Mouse (Mus musculus) right cerebral cortex, postnatal 25 days (tissue): ENCODE results near the gene Camk1d.
"Not testable (repeated sequence)": the region's sequence is repeated elsewhere in the genome, so short reads cannot be mapped to it uniquely, and the experiment has no call there.

ENCODE experiments used
- DNase-seq: peaks from one replicate; pipeline ENCODE4 v3.0.0; 2022

Gene Camk1d

DNA sequence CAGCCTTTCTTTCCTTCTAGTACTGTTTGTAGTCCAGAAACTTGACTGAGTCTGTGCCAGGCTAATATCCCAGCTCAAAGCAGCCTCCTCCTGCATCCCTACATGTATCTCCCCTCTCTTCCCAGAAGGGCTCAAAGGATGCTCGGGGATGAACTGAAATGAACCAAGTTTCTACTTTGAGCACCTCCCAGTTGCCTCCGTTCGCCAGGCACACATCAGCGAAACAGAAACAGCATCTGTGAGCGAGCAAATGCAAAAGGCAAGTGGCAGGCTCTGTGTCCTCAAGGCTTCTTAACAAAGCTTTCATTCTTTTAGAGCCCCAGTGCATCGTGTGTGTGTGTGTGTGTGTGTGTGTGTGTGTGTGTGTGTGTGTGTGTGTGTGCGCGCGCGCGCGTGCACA is 409.9 kb downstream of the Camk1d start:
- no peak for DNase-seq

DNA sequence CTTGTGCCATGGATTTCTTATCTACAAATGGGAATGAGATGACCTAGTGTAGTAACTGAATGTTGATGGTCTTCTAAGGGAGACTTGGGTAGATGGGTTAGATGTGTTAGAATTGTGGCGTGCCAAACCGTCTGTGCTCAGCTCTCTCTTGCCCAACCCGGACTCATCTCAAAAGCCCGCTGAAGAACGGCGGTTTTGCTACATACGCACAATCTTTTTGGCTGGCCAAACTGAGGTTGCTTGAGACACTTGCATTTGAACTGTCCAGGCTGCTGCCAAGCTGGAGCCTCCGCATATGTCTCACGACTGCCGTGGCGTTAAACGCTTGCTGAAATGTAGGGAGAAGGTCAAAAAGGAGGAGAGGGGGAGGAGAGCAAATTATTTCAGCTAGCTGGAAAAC is 413.0 kb downstream of the Camk1d start:
- no peak for DNase-seq

DNA sequence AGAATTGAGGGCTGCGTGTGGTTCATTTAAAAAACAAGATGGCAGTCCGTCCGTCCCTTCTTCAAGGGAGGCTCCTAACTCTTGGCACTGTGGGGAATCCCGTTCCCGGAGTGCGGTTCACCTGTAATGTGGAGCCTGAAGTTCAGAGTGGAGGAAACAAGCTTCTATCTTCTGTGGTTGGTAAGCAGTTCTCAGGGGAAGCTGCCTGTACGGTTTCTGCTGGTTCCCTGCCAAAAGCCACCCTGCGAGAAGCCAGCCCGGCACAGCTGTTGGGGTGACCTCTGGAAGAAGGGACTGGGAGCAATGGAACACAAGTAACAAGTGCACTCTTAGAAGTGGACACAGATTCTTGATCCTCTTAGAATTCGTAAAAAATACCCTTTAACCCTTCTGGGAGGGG is 416.2 kb downstream of the Camk1d start:
- DNase-seq, result no peak

DNA sequence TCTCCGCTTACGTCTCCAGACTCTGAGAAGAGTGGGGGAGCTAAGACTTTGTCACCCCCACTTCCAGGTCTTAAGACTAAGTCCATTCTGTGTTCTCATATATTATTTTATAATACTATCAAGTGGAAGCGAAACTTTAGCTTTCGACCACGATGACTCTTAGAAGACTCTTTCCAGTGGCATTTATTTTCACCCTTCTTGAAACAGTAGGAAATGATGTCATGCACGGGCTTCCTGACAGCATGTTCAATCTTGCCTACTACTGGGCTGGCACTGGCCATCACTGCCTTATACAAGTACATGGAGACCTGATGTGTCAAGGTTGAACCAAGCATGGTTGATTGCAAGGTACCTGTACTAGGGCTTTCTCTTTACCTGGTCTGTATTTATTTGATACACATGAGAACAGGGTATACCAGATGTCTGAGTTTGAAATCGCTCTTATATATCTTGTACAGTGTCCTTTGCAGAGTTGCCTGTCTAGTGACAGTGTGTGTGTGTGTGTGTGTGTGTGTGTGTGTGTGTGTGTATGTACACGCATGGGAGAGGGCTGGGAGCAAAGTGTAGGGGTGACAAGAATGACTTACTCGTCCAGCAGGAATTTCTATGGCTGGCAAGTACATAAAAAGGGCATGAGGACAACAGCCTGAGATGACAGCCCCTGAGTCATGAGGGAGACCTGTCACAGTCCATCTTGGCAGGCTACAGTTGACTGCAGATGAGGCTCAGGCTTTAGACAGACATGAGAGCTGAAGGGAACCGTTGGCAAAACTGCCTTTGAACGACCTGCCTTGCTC is 417.4 kb downstream of the Camk1d start:
- DNase-seq, result no peak

DNA sequence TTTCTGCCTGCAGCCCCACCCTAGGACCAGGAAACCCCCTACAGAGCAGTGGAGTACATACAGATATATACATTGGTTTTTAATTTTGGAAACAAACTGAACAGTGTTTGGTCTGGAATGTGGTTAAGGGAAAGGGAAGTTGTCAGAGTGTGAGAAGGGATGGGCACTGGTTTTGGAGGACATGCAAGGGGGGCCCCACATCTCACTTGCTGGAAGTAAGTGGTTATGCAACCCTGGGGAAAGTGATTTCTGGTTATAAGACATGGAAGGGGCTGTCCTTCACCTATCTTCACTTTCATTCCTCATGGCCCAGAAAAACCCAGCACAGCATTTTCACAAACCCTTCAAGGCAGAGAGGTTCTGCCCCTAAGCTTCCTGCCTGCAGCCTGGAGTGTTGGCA is 419.2 kb downstream of the Camk1d start:
- DNase-seq, result no peak

DNA sequence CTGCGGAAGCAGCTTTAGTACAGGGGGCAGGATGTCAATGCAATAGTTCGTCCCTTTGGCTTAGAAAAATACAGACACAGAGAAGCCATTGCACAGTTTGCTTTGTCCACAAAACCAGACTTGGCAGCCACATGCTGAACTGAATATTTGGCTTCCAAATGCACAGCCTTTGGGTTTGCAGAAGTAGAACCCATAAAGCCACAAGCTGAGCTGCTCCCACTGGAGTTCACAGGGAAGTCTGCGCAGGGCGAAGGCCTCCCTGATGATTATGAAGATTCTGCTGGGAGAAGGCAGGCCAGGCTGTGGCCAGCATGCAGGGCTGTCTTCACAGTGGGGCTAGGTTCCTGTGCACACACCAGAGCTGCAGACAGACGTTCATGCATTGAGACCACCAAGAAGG is 419.9 kb downstream of the Camk1d start:
- no peak for DNase-seq

DNA sequence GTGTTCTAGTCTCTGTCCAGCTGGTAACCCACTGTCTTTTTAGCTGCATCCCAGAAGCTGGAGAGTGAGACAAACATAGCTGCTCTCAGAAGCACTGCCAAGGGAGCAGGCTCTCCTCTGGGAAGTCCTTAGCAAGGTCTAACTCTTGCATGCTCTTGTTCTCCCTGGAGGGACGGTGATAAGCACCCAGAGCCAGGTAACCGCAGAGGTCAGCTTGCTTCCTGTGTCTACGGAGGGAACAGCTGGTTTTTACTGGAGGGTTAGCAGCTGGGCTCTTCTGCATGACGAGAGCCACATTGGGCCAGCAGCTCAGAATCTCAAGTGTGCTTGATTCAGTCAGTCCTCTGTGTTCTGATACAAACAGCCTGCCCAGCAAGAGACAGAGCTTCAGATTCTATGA is 425.7 kb downstream of the Camk1d start:
- DNase-seq, result no peak

DNA sequence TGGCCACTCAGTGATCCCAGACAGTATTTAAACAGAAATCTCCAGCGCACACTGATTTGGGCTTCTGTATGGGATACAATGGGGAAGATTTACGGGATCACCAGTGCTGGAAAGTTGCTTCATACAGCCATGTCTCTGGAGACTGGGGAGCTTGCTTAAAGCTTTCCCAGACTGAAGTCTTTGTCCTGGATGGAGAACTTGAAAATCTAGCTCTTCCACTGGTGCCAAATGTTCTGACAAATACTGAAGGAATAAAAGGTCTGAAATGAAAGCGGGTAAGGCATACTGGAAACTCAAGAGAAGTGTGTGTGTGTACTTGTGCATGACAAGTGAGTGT is 427.3 kb downstream of the Camk1d start:
- no peak for DNase-seq

DNA sequence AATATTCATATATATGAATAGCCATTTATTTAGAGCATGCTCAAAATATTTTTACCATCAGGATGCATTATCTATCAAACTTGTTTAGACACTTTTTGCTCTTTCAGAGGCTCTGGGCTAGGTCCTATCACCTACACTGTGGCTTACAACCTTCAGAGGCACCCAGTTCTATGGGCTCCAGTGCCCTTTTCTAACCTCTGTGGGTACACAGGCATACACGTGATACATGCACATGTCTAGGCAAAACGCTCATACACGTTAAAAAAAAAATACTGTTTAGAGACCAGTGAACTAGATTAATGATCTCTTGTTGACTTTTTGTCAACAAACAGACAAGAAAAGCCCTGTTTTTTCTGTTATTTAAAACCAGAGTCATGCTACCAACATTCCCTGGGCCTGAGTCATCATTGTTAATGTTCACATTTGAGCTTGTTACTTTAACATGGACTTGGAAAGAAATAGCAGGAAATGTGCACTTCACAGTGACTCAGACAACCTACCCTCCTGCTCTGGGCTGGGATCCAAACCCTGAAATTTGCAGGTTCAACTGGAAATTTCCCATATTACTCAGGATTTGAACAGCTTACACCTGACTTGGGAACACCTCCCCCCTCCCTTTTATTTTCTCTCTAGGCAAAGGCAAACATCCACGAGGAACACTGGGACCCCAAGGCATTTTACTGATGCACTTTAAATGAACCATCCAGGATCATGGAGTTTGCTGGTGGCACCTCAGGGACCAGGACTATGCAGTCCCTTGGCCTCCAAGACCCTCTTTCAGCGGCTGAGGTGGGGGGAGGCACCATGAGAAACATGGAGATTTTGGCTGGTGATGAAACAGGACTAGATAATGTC is 427.9 kb downstream of the Camk1d start:
- DNase-seq, result no peak

DNA sequence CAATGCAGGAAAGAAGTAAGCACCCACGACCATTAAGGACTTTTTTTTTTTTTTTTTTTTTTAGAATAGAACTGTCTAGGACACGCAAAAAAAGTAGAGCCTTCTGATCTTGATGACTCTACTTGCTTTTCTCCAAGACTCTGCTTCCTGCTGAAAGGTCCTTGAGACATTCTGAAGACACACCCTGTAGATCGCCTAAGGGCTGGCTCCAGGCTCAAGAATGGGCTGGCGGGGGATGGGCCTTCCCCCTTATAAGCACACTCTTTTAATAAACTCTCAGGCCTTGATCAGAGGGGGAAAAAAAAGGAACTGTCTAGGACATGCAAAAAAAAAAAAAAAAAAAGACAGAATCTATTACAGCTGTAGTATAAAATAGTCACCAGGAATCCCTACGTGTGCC is 430.0 kb downstream of the Camk1d start:
- DNase-seq, result no peak

DNA sequence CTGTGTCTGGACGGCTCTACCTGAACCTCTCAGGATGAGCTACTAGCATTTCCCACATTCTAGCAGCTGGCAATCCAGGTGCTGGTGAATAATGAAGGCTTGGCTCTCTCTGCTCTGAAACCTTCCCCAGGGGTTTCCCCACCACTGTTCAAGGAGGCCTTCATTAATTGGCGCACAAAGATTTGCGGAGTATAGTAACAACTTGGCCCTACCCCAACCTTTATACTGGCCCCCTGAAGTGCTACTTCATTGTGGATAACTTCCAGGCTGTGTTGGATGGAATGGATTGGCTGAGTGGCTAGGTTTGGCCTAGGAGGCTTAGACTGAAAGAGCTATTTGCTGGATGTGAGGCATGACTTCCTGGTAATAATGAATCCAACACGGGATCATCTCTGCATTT is 431.7 kb downstream of the Camk1d start:
- no peak for DNase-seq

DNA sequence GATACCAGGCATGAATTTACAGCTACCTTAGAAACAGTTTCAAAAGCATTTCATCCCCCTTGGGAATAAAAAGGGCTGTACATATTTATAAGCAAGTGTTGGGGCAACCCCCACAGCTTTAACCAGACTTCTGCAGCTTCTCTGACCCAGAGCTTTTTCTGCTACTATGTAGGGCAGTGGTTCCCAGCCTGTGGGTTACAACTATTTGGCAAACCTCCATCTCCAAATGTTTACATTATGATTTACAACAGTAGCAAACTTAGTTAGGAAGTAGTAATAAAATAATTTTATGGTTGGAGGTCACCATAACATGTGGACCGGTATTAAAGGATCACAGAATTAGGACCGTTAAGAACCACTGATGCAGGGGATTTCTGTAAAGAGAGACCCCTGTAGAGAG is 446.3 kb downstream of the Camk1d start:
- no peak for DNase-seq

DNA sequence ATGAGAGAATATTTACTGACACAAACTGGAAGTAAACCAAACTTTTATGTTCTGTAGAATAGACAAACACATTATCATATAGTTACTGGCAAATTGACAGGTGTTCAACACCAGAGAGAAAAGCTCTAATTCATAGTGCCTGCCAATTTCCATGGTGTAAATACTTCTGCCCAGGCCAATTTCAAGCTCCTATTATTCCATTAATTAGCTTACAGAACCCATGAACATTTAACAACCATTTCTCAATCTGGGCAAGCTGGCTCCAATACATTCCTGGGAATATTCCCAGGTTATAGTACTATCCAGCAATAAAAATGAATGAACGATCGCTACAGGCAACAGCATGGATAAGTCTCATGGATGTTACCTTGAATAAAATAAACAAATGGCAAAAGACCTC is 452.0 kb downstream of the Camk1d start:
- DNase-seq, result no peak

DNA sequence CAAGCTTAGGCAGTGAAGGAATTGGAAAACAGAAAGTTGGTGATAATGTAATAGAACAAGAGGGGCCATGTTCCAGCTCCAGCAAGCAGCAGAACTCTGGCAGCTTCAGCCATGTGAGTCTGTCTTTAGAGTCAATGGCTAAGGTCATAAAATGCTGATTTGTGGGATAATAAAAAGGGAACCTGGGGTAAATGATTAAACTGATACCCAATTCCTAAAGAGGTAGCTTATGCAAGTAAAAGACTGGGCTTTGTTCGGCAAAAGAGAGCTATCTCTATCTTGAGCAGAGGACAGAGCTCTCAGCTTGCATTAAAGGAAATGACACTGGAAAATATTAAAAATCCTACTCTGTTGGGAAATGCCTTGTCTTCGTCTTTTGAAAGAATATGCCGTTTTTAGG is 456.1 kb downstream of the Camk1d start:
- DNase-seq, result no peak

DNA sequence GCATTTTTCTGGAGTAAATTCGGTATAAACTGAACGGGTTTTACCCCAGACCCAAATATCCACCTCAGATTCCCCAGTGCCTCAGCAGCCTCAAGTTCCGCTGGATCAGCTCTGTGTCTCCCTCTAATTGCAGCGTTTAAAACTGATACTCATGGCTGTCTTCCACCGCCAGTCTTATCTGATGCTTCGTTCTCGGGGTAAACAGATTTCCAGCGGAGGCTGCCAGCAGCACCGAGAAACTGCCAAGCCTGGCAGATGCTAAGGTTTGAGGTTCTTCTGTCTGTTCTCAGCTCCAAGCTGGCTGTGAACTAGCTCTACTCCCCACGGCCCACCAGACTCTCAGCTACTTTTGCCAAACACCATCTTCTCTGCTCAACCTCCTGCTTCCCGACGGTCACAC is 464.3 kb downstream of the Camk1d start:
- DNase-seq, result peak; percentile 83

DNA sequence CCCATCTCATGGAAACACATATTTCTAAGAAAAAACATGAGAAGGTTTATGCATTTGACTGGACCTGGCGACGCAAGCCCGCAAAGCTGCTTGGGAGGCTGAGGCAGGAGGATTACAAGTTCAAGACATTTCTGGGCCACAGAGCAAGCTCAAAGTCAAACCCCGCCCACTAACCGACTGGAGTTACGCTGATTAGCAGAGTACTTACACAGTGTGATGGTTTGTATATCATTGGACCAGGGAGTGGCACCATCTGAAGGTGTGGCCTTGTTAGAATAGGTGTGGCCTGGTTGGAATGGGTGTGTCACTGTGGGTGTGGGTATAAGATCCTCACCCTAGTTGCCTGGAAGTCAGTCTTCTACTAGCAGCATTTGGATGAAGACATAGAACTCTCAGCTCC is 465.1 kb downstream of the Camk1d start:
- not testable (repeated sequence) for DNase-seq
